Mouse (Mus musculus) hindbrain, embryonic 13.5 days (tissue): Measurements from ENCODE around the gene Scp2. TPM values are rescaled to one million over a fixed set of nuclear protein-coding genes. Genes with fewer than 3 reads are reported as not detected.
"Not testable (repeated sequence)": the region's sequence is repeated elsewhere in the genome, so short reads cannot be mapped to it uniquely, and the experiment has no call there.

Source experiments
- ATAC-seq: fragments of 200-750 bp; cut with Nextera tagmentation; 2 replicates; pipeline ENCODE4 v1.8.0; 2017; ENCODE audit warnings: moderate TSS enrichment; ENCODE audit not compliant: low FRiP score
- H3K27ac ChIP-seq: fragments of 300-500 bp; sonication (generic); 2 replicates; pipeline ENCODE4 v1.5.1; 2015; ENCODE audit warnings: inconsistent platforms, mild to moderate bottlenecking, moderate library complexity
- H3K27me3 ChIP-seq: fragments of 300-500 bp; sonication (generic); 2 replicates; pipeline ENCODE4 v1.6.1; 2015; ENCODE audit warnings: mild to moderate bottlenecking, inconsistent platforms
- H3K36me3 ChIP-seq: fragments of 300-500 bp; sonication (generic); 2 replicates; pipeline ENCODE4 v1.6.1; 2015; ENCODE audit warnings: mild to moderate bottlenecking, inconsistent platforms
- H3K4me1 ChIP-seq: fragments of 300-500 bp; sonication (generic); replicated peaks from 2 replicates; pipeline ENCODE4 v1.6.1; 2015; ENCODE audit warnings: inconsistent platforms
- H3K4me2 ChIP-seq: fragments of 300-500 bp; sonication (generic); 2 replicates; pipeline ENCODE4 v1.6.1; 2015; ENCODE audit warnings: inconsistent platforms, mild to moderate bottlenecking, moderate library complexity
- H3K4me3 ChIP-seq: fragments of 300-500 bp; sonication (generic); 2 replicates; pipeline ENCODE4 v1.5.1; 2015; ENCODE audit warnings: mild to moderate bottlenecking, inconsistent platforms
- H3K9ac ChIP-seq: fragments of 300-500 bp; sonication (generic); 2 replicates; pipeline ENCODE4 v1.6.1; 2015; ENCODE audit warnings: mild to moderate bottlenecking, inconsistent platforms
- H3K9me3 ChIP-seq: fragments of 300-500 bp; sonication (generic); 2 replicates; pipeline ENCODE4 v1.6.1; 2016; ENCODE audit warnings: inconsistent platforms
- whole genome bisulfite sequencing: fragments of 180-500 bp; shearing (Covaris S2); methylation state at CpG from one replicate; pipeline ENCODE4 v1.1.7; 2015; 5-methylcytosine and 5-hydroxymethylcytosine counted together
- polyA plus RNA-seq: library from polyadenylated mRNA; unstranded; fragments of >200 nt; fragmentation: Nextera tagmentation; extraction: Ambion mirVana; gene quantifications from 2 replicates; pipeline ENCODE4 v1.2.1, GENCODE M21; 2015

The Scp2 gene
- polyA plus RNA-seq, 1 experiment from 2014 or later, result 228 TPM

DNA sequence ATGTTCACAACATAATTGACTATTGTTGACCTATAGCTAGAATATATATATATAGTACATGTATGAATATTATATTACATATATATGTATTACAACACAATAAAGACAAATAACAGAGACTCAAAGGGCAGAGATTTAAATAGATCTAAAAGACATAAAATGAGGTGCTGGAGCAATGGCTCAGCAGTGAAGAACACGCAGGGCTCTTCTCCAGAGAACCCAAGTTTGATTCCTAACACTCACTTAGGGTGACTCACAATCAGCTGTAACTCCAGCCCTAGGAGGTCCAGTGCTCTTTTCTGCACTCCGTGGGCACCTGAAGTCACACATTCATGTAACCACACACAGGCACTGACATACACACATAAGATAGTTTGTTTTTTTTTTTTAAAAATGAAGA lies 60.8 kb downstream of the Scp2 start:
- 0 out of 2 replicates have a peak, but pooled peaks cover 2% of the 10 kb centered on the region for H3K4me1 ChIP-seq
- no peaks in the 10 kb centered on the region for H3K27me3 ChIP-seq
- no peak for ATAC-seq
- H3K9ac ChIP-seq, result no peak overlapping the region
- no peak overlapping the region for H3K4me3 ChIP-seq
- no peak overlapping the region for H3K4me2 ChIP-seq
- H3K27ac ChIP-seq, result no peak overlapping the region
- no peaks in the 10 kb centered on the region for H3K9me3 ChIP-seq
- H3K36me3 ChIP-seq, result peaks cover 5% of the 10 kb centered on the region; the same call in 1 of the 2 replicates
- 93% methylated on average over 2 of the region's 2 CpGs for WGBS

- WGBS, result 80% methylated on average over 6 of the region's 6 CpGs
- Histone ChIP-seq H3K4me3 (no peak overlapping the region), H3K36me3 (peaks cover 5% of the 10 kb centered on the region; the same call in 1 of the 2 replicates), H3K4me2 (no peak overlapping the region), H3K27ac (no peak overlapping the region), H3K9me3 (no peaks in the 10 kb centered on the region), H3K9ac (no peak overlapping the region), H3K27me3 (no peaks in the 10 kb centered on the region), H3K4me1 (0 out of 2 replicates have a peak, but pooled peaks cover 2% of the 10 kb centered on the region)
- ATAC-seq, result no peak
Observed at GRCm38 (mm10) chr4:108083032-108083735, 61.6 kb downstream of the Scp2 start.

DNA sequence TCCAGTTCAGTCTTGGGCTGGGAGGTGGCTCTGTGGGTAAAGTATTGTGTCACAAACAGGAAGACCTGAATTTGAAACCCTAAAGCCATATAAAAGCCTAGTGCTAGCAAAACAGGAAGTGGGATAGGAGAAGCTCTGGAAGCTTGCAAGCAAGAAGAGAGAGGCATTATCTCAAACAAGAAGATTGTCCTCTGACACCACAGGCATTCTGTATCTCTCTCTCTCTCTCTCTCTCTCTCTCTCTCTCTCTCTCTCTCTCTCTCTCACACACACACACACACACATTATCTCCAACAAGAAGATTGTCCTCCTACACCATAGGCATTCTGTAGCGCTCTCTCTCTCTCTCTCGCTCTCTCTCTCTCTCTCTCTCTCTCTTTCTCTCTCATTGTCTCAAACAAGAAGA lies 62.4 kb downstream of the Scp2 start:
- Histone ChIP-seq H3K9me3 (no peaks in the 10 kb centered on the region), H3K4me2 (no peak overlapping the region), H3K27me3 (no peaks in the 10 kb centered on the region), H3K27ac (no peak overlapping the region), H3K4me3 (no peak overlapping the region), H3K4me1 (0 out of 2 replicates have a peak, but pooled peaks cover 2% of the 10 kb centered on the region), H3K36me3 (peaks cover 5% of the 10 kb centered on the region; the same call in 1 of the 2 replicates), H3K9ac (no peak overlapping the region)
- ATAC-seq, result no peak
- 93% methylated on average over 2 of the region's 2 CpGs for WGBS

DNA sequence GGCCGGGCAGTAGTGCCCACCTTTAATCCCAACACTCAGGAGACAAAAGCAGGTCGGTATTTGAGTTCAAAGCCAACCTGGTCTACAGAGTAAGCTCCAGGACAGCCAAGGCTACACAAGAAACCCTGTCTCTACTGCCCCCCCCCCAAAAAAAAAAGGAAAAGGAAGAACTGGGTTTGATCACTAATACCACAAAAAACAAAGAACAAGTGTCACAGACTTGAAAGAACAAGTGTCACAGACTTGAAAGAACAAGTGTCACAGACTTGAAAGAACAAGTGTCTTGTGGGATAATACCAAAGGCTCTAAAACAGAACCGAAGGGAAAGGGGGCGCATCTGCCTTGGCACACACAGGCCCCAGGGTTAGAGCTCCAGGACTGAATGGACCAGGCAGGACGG lies 63.9 kb downstream of the Scp2 start:
- no peak for ATAC-seq
- Histone ChIP-seq H3K9me3 (no peaks in the 10 kb centered on the region), H3K9ac (no peak overlapping the region), H3K4me1 (0 out of 2 replicates have a peak, but pooled peaks cover 2% of the 10 kb centered on the region), H3K4me3 (no peak overlapping the region), H3K27me3 (no peaks in the 10 kb centered on the region), H3K36me3 (peaks cover 2% of the 10 kb centered on the region; the same call in 1 of the 2 replicates), H3K27ac (no peak overlapping the region), H3K4me2 (no peak overlapping the region)
- 75% methylated on average over 5 of the region's 5 CpGs for WGBS

DNA sequence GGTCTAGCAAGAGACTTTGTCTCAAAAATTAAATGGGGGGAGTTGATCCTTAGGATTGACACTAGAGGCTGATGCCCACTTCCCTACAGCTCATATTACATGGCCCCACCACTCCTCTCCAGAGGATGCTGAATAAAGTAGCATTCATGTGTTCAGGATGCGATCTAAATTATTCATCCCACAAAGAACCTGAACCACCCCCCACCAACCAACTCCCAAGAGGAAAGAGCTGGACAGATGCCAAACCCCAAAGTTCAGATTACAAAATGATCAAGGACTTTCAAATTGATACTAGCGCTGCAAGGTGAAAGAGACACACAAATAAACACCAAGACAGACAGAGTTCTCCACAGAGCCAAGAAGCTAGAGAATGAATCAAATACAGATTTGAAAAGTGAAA lies 65.0 kb downstream of the Scp2 start:
- H3K36me3 ChIP-seq, result no peaks in the 10 kb centered on the region
- no peaks in the 10 kb centered on the region for H3K9me3 ChIP-seq
- H3K4me1 ChIP-seq, result 0 out of 2 replicates have a peak, but pooled peaks cover 2% of the 10 kb centered on the region
- no peaks in the 10 kb centered on the region for H3K27me3 ChIP-seq
- no peak overlapping the region for H3K4me2 ChIP-seq
- H3K9ac ChIP-seq, result no peak overlapping the region
- no peak for ATAC-seq
- 38% methylated on average over 2 of the region's 2 CpGs for WGBS
- H3K27ac ChIP-seq, result no peak overlapping the region
- no peak overlapping the region for H3K4me3 ChIP-seq

DNA sequence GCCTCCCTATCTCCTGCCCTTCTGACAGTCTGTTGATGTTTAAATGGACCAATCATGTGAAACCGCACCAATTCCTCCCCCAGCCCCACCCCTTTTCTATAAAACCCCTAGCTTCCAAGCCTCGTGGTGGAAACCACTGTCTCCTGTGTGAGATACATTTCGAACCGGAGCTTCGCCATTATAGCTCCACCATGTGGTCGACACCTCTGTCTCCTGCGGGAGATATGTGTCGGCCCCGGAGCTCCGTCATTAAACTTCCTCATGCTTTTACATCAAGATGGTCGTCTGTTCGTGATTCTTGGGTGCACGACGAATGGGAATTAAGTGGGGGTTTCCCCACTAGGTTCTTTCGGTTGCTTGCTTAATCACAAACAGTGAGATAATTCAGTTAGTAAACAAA lies 65.6 kb downstream of the Scp2 start:
- 84% methylated on average over 15 of the region's 15 CpGs for WGBS
- not testable (repeated sequence) for H3K4me3 ChIP-seq, H3K4me2 ChIP-seq, H3K27me3 ChIP-seq, H3K36me3 ChIP-seq, H3K27ac ChIP-seq, H3K9me3 ChIP-seq, H3K9ac ChIP-seq, H3K4me1 ChIP-seq, ATAC-seq

DNA sequence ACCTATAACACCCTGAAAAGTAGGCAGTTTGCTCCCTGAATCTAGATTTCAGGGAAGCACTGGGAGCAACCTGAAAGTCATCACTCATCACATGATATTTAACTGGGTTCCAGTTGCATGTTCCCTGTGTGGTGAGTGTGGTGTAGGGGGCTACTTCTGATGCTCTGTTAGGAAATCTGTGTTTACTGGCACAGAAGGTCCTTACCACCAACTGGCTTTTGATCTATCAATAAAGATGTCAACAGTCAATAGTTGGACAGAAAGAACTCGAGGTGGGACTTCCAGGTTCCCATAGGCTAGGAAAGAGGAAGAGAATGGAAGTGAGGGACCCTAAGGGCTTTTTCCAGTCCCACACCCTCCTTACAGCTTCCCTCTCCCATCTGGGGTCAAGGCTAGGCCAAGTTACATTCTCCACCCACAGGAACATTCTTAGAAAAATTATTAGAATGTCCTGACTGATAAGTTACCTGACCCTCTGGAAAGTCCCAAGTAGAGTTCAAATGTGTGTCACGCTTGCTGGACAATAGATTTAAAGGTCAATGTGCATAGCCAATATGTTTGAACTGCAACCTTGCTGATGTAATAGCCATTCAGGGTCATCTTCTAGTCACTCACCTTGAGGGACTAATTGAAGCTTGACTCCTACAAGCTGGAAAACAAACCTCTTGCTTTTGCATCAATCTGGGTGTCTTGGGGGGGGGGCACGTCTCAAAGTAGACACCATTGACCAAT lies 67.4 kb downstream of the Scp2 start:
- no peak for ATAC-seq
- WGBS, result 91% methylated on average over 3 of the region's 3 CpGs
- H3K4me1 ChIP-seq, result 0 out of 2 replicates have a peak, but pooled peaks cover 2% of the 10 kb centered on the region

DNA sequence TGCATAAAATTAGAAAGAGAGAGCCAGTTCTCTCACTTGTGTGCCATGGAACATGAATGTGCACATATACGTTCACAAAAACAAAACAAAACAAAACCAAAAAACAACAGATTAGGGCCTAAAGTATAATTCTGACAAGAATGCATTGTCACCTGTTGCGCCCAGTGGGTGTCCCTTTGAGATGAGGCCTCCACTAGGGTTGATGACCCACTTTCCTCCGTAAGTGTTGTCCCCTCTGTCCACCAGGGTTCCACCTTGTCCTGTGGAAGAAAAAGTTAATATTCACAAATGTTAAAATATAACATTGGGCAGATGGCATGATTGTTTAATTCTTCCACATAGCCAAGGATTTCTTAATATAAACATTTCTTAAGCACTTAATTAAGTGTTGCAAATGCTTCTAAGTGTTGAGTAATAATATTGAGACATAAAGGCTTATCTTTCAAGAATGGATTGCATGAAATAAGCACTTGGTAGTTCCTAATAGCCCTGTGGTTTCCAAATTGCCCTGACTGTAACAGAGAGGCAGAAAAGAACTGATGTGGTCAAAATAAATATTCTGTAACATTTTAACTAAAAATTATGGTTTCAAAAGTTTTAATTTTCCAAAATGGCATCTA lies 70.5 kb downstream of the Scp2 start:
- Histone ChIP-seq H3K9me3 (no peaks in the 10 kb centered on the region), H3K4me3 (no peak overlapping the region), H3K27me3 (no peaks in the 10 kb centered on the region), H3K4me1 (peaks cover 15% of the 10 kb centered on the region), H3K36me3 (no peaks in the 10 kb centered on the region), H3K4me2 (no peak overlapping the region), H3K9ac (no peak overlapping the region), H3K27ac (no peak overlapping the region)
- WGBS, result 91% methylated on average over 3 of the region's 3 CpGs
- no peak for ATAC-seq

More for the DNA sequence above, 67.4 kb downstream of the Scp2 start:
- Histone ChIP-seq H3K27me3 (no peaks in the 10 kb centered on the region), H3K36me3 (no peaks in the 10 kb centered on the region), H3K9me3 (no peaks in the 10 kb centered on the region), H3K4me2 (no peak overlapping the region), H3K27ac (no peak overlapping the region), H3K4me3 (no peak overlapping the region), H3K9ac (no peak overlapping the region)

GRCm38 (mm10) chr4:108072086-108072485 lies 72.7 kb downstream of the Scp2 start:
- Histone ChIP-seq H3K27me3 (no peaks in the 10 kb centered on the region), H3K4me3 (no peak overlapping the region), H3K9ac (no peak overlapping the region), H3K27ac (no peak overlapping the region), H3K4me2 (no peak overlapping the region), H3K4me1 (peaks cover 19% of the 10 kb centered on the region), H3K9me3 (no peaks in the 10 kb centered on the region), H3K36me3 (peaks cover 2% of the 10 kb centered on the region)
- 98% methylated on average over 3 of the region's 3 CpGs for whole genome bisulfite sequencing
- no peak for ATAC-seq

DNA sequence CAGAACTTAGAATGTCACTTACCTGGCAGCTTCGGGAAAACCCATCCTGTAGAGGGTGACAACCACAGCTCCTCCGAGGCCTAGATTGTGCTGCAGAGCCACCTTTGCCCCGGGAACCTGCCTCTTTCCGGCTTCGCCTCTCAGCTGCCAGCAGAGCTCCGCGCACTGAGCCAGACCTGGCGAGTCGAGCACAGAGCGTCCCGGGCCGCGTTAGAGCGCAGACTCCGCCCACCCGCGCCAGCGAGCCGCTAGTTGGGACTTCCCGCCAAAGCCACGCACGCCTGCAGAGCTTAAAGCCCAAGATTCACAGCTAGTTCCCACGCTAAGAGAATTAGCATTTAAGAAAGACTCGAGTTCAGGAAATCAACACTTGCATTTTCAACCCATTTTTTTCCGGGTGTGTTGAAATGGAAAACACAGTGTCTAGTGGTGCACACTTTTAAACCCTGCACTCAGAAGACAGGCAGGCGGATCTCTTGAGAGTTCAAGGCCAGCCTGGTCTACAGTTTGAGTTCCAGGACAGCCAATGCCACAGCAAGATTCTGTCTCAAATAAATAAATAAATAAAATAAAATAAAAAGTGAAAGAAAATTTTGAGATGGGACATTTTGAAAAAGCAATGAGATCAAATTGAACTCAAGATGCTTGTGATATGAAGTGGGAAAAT lies 73.4 kb downstream of the Scp2 start:
- peak; percentile 97 for ATAC-seq
- peak overlapping the region; percentile 71 for H3K9ac ChIP-seq
- no peaks in the 10 kb centered on the region for H3K27me3 ChIP-seq
- peak overlapping the region; percentile 82 for H3K4me2 ChIP-seq
- H3K27ac ChIP-seq, result no peak overlapping the region
- H3K4me1 ChIP-seq, result peaks cover 19% of the 10 kb centered on the region
- peak overlapping the region; percentile 56 for H3K4me3 ChIP-seq
- 2% methylated on average over 26 of the region's 26 CpGs for WGBS
- H3K9me3 ChIP-seq, result no peaks in the 10 kb centered on the region
- peaks cover 5% of the 10 kb centered on the region for H3K36me3 ChIP-seq

GRCm38 (mm10) chr4:108070723-108071122 lies 74.1 kb downstream of the Scp2 start:
- Histone ChIP-seq H3K4me1 (peaks cover 19% of the 10 kb centered on the region), H3K27me3 (no peaks in the 10 kb centered on the region), H3K9ac (peak overlapping the region; percentile 71), H3K4me2 (peak overlapping the region; percentile 82), H3K4me3 (peak overlapping the region; percentile 56), H3K36me3 (peaks cover 12% of the 10 kb centered on the region), H3K27ac (no peak overlapping the region), H3K9me3 (no peaks in the 10 kb centered on the region)
- 11% methylated on average over 8 of the region's 8 CpGs for WGBS
- ATAC-seq, result no peak

GRCm38 (mm10) chr4:108070286-108070685 lies 74.5 kb downstream of the Scp2 start:
- no peak for ATAC-seq
- 83% methylated on average over 4 of the region's 4 CpGs for WGBS
- peak overlapping the region; percentile 56 for H3K4me3 ChIP-seq
- no peaks in the 10 kb centered on the region for H3K27me3 ChIP-seq
- H3K27ac ChIP-seq, result no peak overlapping the region
- peaks cover 19% of the 10 kb centered on the region for H3K4me1 ChIP-seq
- peak overlapping the region; percentile 71 for H3K9ac ChIP-seq
- no peaks in the 10 kb centered on the region for H3K9me3 ChIP-seq
- H3K36me3 ChIP-seq, result peaks cover 16% of the 10 kb centered on the region
- peak overlapping the region; percentile 82 for H3K4me2 ChIP-seq
